Mouse (Mus musculus): Measurements from ENCODE around the gene Hsf3.
"Not testable (repeated sequence)": the region's sequence is repeated elsewhere in the genome, so short reads cannot be mapped to it uniquely, and the experiment has no call there.

Gene Hsf3

GRCm38 (mm10) chrX:96456201-96456963, at the start of gene Hsf3:
Gene Hsf3 (minus strand): TSS chrX:96456294.
- peak; percentile 33 for DNase-seq (ENCODE audit: low spot score)

GRCm38 (mm10) chrX:96501580-96501979, 45.5 kb upstream of the Hsf3 start:
- DNase-seq (ENCODE audit: low spot score) = no peak

- DNase-seq (ENCODE audit: low spot score) = no peak
Measured at GRCm38 (mm10) chrX:96455149-96455548, 945 bp downstream of the Hsf3 start, which contains the start of gene Heph. Gene Heph (plus strand): TSS chrX:96455359.

- DNase-seq (ENCODE audit: low spot score) = no peak
Measured at GRCm38 (mm10) chrX:96419383-96419782, 36.7 kb downstream of the Hsf3 start.

- DNase-seq (ENCODE audit: low spot score) = no peak
Measured at GRCm38 (mm10) chrX:96417733-96418132, 38.4 kb downstream of the Hsf3 start.

- no peak for DNase-seq (ENCODE audit: low spot score)
Measured at GRCm38 (mm10) chrX:96416970-96417369, 39.1 kb downstream of the Hsf3 start.

- not testable (repeated sequence) for DNase-seq (ENCODE audit: low spot score)
Measured at GRCm38 (mm10) chrX:96415351-96415750, 40.7 kb downstream of the Hsf3 start.

- DNase-seq (ENCODE audit: low spot score) = no peak
Measured at GRCm38 (mm10) chrX:96339108-96339507, 117.0 kb downstream of the Hsf3 start.

GRCm38 (mm10) chrX:96329764-96330163, 126.3 kb downstream of the Hsf3 start:
- DNase-seq (ENCODE audit: low spot score) = no peak

- no peak for DNase-seq (ENCODE audit: low spot score)
Measured at GRCm38 (mm10) chrX:96293338-96293737, 162.8 kb downstream of the Hsf3 start, which contains the start of gene Vsig4. Gene Vsig4 (minus strand): TSS chrX:96293438.

- DNase-seq (ENCODE audit: low spot score) = no peak
Measured at GRCm38 (mm10) chrX:96256509-96256908, 199.6 kb downstream of the Hsf3 start.
